Mouse (Mus musculus): ENCODE measurements at regions not wholly inside any gene's neighbourhood (a gene's known extent, or its start where the extent isn't known, plus 50 kb on each side); places are given as distances from the start of the nearest gene placed in this dataset.

DNA sequence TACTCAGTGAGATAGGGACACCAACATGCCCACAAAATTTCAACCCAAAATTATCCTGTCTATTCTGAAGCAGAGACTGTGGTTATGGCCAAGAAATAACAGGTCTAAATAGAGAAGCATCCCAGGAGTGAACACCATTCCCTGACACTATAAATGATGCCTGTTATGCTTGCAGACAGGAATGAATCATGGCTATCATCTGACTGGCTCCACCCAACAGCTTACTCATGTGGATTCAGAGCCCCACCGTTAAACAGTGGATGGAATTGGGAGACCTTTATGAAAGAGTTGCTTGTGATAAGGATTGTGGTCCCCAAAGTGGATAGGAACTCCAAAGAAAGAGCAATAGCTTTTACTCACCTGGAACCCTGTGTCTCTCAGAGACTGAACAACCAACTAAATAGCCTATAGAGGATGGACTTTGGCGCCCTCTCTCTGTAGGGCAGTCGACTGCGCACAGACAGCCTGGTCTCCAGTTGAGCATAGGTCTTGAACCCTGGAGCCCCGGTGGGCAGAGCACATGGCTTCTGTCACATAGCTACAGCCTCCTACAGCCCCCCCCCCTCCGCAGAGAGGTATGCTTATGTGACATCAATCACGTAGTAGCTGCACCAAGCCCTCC lies 1101.3 kb upstream of the Zeb2 start:
- TF ChIP-seq CTCF (IDR thresholded peaks at IDR 0.05; ENCODE audit: low read depth, low read length) (no peak), POLR2A (IDR thresholded peaks at IDR 0.05; ENCODE audit: insufficient read depth, low read length) (no peak)
